14 mouse cellular contexts compared by ENCODE assay signal in the genomic region with DNA sequence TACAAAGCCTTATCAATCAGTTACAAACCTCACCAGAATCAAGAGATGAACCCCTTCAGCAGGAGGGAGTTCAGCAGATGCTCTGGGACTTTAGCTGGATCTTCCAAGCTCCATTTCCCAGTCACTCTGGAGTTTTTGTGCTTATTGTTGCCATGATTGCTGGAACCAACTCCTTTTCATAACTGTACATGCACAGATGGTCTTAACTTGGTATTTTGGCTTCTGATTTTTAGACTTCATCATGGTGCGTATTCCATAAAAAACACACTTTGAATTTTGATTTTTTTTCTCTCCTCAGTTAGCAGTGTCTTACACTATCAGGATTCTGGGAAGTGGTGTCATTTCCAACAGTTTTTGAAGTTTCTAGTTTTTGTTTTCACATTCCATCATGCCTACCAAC.
"Had no signal": no experiment of that assay in that cellular context is flagged by ENCODE, and none has a peak within 500 bp of the region (broad histone marks: within the 10 kb centered on the region; RNA-seq: fewer than 3 reads in every experiment).

No protein-coding gene starts in this region.

- H3K9me3 ChIP-seq: limb, embryonic 12.5 days; neural tube, embryonic 15.5 days had no signal

- H3K4me2 ChIP-seq: limb, embryonic 12.5 days; neural tube, embryonic 15.5 days had no signal

- DNase-seq: kidney, adult 2 months; kidney, postnatal 25 days; liver; lung, adult 18-20 months; midbrain, embryonic 14.5 days; right cerebral cortex, postnatal 4 days; spleen, adult 18-20 months; thymus, adult 2 months; thymus, postnatal 25 days had no signal

- H3K27ac ChIP-seq: limb, embryonic 12.5 days; liver, embryonic 14.5 days; neural tube, embryonic 15.5 days had no signal

- H3K27me3 ChIP-seq: limb, embryonic 12.5 days; neural tube, embryonic 15.5 days had no signal

- H3K36me3 ChIP-seq: limb, embryonic 12.5 days; neural tube, embryonic 15.5 days had no signal

- H3K4me1 ChIP-seq: limb, embryonic 12.5 days; neural tube, embryonic 15.5 days had no signal

- H3K9ac ChIP-seq: limb, embryonic 12.5 days; liver, embryonic 14.5 days; neural tube, embryonic 15.5 days had no signal

- H3K4me3 ChIP-seq: limb, embryonic 12.5 days; myocyte; neural tube, embryonic 15.5 days had no signal

- ATAC-seq: intestine, embryonic 16.5 days had no signal
